Mouse (Mus musculus): ENCODE measurements at regions not wholly inside any gene's neighbourhood (a gene's known extent, or its start where the extent isn't known, plus 50 kb on each side); places are given as distances from the start of the nearest gene placed in this dataset.
A peak's percentile ranks its signal among the peaks of the same experiment; 100 is the strongest.
"Not testable (repeated sequence)": the region's sequence is repeated elsewhere in the genome, so short reads cannot be mapped to it uniquely, and the experiment has no call there.

DNA sequence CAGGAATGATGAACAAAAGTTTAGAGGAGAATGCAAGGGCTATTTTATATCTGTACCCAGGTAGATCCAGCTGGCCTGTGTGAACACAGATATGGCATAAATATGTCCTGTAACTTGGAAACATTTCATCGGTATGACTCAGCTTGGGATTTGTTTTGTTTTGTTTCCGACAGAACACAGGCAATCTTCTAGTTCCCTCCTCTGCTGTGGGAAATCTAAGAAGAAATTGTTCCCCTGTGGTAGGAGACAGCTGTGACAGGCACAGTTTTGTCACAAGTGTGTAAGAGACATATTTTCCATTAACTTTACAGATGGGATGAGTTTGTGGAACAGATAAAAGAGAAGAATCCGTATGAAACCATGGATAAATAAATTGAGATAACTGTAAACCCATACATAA, 687.0 kb downstream of the Tpm3-rs7 start:
- no peak for DNase-seq

DNA sequence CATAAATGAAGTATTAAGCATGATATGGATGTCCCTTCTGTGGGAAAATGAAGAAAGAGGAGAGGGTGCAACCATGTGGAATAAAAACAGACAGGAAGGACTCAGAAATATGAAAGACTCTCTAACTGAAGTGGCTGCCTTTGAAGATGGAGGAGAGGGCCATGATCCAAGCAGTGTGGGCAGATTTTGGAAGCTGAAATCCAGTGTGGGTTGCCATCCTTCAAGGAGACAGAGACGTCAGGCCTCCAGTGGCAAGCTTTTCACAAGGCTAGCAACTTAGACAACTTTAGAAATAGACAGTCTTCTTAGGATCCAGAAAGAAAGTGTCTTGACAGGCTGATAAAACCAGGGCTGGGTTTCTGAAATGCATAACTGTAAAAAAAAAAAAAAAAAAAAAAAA, 688.0 kb downstream of the Tpm3-rs7 start:
- DNase-seq = no peak

DNA sequence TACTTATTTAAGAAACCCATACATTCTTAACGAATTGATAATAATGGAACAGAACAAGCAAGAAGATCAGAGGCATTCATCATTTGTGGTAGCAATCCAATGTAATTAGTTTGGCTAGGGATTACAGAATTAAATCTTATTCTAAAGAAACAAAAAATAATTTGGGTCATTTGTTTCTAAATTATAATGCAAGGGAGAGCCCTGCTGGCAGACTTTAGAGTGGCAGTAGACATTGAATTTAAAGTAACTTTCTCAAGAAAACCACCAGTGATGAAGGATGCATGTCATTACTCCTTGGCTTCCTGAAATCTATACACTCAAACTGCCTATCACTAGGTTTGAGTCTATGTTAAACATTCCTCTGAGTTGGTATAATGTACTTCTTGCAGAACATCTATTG, 722.7 kb downstream of the Tpm3-rs7 start:
- DNase-seq = no peak

DNA sequence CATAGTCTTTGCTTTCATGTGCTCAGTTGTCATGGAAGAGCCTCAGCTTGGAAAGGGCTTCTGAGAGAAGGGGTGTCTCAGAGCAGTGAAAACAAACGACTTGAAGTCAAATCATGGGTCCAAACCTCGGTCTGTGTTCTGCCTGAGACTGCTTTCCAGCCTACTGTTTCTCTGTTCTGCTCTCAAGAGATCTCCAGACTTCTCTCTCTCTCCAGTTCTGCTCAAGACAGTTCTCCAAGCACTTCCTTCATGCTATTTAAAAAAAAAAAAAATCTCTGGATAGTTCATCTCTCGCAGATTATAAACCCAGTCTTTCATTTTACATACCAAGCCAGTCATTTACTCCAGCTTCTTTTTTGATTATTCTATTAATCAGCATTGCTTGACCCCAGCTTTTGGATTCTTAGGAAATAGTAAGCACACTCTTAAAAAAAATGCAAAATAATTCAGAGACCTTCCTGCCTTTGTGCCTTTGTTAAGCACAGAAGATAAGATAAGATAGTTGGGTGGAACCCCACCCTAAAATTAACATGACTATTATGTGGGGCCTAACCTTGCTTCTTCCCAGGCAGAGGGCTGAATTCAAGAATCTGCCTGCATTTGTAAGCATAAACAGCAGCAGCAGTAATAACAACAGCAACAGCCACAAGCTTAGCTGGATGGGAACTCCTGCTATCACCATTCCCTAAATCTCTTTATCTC, 724.4 kb downstream of the Tpm3-rs7 start:
- DNase-seq = no peak

DNA sequence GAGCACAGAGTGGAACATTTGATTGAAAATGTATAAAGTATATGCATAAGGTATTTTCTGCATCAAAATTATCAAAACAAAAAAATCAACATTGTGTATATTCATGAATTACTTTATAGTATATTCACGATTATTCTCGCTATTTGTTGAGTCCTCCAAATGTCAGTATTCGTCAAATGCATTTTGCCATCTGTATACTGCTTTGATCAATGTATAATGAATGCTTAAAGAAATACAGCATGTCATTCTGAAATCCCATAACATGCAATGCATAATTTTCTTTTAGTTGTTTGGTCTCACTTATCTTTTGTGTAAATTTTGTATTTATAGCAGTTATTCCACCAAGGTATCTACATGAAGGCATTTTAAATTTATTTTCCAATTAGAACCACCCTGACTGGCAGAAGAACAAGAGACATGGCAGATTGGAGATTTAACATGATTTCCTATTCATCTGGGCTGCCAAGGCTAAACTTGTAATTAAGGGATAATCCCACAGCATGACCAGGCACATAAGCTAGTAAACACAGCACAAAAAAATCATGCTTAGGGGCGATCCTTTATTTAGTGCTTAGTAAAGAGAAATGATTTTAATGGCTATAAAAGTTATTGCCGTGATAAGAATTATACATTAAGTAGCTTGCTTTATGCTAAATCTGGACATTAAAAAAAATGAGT, 739.3 kb downstream of the Tpm3-rs7 start:
- no peak for DNase-seq

DNA sequence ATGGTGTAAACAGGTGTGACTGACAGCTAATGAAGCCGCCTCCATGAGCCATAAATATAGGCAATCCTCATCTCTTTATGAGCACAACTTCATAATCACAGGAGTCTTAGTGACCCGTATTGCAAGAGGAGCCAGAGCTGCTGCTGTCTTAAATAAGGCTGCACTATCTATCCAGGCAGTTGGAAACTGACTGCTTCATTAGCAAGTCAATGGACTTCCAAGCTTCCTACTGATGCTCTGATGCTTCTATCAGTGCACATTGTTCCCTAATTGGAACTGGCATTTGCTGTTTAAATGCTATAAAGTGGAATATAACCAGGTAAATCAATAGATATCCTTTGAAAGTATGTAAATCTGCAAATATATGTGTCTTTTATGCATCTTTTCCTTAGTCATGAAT, 746.9 kb downstream of the Tpm3-rs7 start:
- no peak for DNase-seq

DNA sequence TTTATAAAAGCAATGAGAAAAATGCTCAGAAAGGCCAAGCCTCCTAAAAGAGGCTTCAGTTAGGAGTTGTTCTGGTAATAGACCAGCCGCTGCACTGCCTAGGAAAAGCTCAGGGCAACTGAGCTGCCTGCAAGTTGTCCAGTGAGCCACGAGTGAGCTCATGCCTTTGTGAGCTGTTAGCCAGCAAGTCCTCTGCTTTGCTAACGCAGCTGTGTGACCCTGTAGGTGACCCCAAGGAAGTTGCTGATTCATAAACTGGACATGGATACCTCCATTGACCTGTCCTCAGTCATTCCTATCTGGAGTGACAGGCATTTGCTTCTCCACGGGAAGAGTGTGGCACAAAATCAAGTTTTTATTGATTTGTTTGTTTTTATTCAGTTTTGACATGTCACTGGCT, 748.2 kb downstream of the Tpm3-rs7 start:
- DNase-seq = no peak

DNA sequence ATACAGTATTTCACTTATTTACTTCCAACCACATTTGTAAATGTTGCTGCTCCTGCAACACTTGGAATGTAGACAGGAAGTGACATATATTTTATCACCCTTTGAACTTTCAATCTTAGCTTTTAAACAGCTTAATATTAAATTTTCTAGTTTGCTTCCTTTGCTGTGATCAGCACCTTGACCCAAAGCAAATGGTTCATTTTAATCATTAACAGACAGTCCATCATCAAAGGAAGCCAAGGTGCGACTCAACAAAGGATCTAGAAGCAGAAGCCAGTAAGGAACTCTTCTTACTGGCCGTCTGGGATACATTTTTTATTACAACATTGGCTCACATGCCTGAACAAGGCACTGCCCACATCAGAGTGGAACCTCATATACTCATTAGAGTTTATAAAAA, 758.8 kb downstream of the Tpm3-rs7 start:
- no peak for DNase-seq

DNA sequence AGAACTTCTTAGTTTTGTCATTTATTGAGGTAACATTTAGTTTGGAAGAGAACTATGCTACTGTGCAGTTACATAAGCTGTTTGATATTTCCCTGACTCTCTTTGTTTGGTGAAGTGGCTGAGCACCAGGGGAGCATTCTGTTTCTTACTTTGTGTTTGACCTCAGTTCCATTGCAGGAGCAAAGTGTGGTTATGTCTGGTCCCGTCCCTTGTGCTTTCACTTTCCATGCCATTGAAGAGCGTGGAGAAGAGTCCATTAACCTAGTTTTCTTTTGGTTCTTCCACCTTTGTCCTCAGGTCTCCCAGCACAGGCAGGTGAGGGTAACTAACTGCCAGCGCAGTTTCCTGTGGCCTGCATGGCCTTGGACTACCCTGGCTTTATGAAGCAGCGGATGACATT, 759.6 kb downstream of the Tpm3-rs7 start:
- no peak for DNase-seq

DNA sequence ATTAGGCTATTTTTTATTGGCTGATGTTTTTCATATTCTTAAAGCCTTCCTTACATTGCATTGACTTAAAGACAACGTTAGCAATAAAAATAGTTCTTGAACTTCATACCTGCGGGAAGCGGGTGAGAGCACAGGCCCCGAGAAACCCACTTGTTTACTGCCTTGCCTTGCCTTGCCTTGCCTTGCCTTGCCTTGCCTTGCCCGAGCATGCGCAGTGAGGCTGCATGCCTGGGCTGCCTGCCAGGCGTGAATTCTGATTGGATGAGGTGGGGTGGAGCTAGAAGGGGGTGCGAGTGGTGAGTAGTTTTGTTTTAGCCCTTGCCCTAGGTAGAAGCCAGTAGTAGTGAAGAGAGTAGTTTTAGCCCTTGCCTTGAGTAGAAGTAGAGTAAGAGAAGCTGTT, 792.4 kb downstream of the Tpm3-rs7 start:
- DNase-seq = peak; percentile 1

DNA sequence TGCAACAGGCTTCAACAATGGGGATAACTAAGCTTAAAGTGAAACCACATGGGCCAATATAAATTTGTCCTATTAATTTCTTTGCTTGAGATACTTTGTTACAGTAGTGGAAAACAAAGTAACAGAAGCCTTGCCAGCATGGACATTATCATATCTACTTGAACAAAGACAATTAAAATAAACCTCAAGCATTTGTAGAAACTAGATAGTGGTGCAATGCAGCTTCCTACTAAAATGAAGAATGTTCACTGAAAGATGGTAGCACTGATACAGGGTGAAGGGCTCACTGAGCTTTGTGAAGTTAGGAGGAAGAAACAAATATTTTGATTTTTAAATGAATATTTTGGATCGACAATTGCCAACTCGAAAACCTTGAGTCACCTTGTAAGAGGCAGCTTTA, 814.1 kb downstream of the Tpm3-rs7 start:
- DNase-seq = no peak

DNA sequence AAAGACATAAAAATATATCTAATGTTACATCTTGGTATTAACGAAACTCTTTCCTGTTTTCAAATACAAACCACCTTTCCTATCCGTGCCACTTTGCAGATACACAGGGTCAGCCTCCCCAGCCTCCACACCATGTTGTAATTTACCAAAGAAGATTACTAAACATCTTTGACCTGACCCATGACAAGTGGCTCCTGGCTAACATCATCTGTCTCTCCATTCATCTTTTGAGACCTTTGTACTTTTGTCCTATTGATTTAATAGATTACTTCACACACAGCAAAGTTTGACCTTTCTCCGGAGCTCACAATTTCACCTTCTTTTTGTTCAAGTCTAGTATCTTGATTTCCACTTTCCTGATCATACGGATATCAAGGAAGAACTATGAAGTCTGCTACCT, 851.6 kb downstream of the Tpm3-rs7 start:
- DNase-seq = no peak

DNA sequence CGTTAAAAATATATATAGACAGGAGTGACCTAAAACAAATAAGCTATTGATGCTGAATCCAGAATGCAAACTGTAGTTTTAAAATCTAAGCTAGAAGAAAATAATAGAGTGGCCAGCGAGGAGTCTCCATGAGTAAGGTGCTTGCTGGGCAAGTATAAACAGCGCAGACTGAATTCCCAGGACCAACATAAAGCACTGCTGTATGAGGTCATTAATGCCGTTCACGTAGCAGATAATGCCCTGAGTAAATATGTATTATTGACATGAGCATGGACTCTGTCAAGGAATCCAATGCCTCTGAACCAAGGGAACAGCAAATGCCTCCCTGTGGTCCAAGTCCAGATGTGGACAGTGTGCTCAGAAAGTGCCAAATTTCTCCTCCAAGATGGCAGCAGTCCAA, 876.4 kb upstream of the Gpc5 start:
- DNase-seq = no peak

DNA sequence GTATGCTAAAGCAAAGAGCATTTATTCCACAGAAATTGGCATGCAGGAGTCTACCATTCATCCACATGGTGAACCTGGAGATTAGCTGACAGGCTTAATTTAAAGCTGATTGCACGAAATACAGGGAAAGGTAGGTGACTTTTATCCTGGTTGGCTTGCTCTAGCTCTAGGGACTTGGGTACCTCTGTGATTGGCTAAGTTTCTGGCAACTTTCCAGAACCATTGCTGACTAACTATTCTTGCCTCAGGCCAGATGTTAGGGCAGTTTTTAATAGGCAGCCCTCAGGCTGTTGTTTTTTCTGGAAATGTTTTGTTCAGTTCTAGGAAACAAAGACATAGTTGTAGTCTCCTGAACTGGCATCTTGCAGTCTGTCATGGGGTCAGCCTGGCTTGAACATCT, 871.1 kb upstream of the Gpc5 start:
- DNase-seq = no peak

DNA sequence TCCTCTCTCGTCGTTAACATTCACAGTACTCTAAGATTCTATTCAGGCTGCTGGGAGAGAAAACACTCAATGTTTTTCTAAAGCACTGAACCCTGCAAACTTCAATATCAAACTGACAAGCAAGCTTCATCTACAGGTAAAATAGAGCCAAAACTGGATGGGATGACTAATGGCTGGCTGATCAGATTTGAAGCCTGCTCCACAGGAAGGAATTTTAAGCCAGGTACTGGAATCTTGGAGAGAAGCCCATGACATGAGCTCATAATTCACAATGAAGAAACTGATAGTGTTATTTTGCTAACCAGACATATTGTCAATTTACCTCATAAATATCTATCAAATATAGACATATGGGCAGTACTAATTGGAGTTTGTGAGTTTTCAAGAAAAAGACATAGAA, 861.3 kb upstream of the Gpc5 start:
- DNase-seq = no peak

DNA sequence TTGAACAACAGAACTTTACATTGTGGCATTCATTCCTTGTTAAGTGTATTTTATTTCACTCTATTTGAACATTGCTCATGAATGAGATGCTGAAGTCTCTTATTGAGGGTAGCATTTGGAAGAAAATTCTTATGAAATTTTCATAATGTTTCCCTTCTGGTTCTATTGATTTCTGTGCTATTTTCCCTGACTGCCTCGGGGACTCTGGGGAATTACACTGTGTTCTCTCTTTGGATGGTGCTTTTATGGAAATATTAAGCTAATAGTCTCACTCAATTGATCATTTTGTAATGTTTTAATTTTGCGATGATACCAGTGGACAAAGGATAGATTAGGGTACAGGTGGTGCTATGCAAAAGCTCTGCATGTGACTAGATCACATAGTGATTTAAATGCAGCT, 837.0 kb upstream of the Gpc5 start:
- DNase-seq = no peak

DNA sequence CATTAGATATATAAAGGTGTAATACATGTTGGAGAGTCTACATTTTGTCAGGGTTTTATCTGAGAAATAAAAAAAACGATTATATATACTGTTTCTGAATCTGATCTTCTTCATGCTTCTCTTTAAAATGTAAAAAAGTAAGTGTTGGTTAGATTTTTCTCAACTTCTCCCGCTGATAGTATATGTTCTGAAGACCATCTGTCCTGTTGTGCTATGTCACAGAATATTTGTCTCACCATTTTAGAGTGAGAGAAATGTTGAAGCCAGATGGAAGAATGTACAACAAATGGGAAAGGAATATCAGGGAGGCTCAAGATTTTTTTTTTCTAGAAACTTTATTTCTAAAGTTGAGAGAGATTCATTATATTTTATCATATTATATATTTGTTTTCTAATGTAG, 830.4 kb upstream of the Gpc5 start:
- DNase-seq = no peak

DNA sequence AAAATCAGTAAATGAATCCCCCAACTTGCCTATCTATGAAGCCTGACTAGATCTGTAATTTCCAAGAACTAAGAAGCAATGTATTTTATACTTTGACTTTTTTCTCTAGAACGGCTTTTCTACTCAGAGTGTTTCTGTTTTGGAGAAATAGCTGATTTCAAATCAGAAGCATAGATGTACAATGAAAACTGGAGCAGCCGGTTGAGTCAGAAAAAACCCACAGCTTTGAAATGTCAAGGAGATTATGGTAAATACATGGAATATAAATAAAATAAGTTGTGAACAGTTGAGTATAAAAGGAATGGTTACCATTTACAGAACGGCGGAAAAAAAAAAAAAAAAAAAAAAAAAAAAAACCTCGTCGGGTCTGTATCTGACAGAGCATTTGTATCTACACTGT, 791.4 kb upstream of the Gpc5 start:
- no peak for DNase-seq

DNA sequence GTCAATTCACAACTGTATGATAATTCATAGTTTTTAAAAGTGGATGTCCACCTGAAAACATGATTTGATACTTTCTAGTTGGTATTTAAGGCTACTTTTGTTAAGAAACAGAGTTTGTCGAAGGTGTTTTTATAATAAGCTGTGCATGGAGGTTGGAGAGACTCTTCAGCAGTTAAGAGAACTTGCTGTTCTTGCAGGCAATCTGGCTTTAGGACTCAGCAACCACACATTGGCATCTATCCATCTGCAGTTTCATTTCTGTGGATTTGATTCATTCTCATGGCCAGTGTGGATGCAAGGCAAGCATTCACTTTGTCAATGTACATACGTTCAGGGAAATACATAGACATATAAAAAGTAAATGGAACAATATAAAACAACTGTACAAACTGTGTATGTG, 784.5 kb upstream of the Gpc5 start:
- no peak for DNase-seq

DNA sequence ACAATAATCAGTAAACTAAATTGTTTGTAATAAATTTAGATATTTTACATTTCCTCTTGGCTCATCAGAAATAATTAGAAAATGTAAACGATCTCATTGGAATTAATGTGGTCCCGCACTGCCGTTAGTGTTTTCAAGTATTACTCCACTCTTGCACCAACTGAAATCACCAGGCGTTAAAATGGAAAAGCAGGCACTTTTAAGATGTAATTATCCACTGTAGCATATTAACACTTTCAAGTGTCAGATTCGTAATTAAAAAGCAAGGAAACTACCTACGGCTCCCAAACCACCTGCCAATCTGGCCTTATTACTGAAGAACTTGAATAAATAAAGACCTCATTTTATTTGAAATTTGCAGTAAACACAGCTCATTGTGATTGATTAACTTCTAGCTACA, 759.4 kb upstream of the Gpc5 start:
- DNase-seq = no peak

DNA sequence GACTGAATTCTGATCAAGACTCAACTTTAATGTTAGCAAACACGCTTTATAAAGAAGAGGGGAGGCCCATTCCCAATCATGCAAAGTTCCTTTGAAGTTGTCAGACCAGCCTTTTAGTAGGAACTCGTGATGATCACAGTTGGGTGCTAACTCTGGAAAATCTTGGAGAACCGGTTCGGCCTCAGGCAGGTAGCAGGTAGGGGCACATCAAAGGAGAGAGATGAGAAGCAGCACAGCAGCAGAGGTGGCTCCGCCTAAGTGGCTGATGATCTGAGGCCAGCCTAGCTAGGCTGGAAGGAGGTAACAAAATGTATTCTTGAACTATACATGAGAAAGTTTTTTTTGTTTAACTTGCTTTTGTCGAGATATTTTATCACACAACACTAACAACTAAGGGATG, 742.7 kb upstream of the Gpc5 start:
- no peak for DNase-seq

DNA sequence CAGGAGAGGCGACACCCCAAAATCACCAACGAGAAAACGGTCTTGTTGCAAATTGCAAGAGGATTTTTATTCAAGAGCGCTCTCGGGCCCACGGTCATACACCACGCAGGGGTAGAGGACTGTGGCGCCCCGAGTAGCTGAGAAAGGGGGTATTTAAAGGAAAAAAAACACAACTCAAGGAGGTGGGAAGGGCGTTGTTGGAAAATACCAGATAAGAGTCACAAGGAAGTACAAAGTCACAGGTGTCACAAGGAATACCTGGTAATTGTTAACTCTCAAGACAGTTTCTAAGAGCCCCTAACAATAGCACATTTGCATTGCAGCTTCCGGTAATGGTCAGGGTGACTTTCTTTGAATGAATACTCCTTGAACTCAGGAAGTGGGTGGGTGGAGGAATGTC, 742.2 kb upstream of the Gpc5 start:
- not testable (repeated sequence) for DNase-seq

DNA sequence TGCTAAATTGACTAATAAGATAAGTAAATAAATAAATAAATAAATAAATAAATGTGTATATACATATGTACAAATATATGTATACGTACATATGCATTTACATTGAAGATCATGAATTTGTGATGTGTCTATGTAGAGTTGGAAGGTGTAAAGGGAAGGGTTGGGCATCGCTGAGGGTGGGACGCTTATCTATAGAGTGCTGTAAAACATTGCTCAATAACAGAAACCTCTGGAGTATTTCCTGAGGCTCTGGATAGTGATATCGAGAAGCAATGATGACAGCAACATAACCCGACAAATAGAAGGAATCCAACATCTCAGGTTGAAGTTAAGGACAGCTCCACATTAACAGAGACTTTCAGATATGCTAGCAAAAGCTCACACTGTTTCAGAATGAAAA, 739.7 kb upstream of the Gpc5 start:
- DNase-seq = no peak

DNA sequence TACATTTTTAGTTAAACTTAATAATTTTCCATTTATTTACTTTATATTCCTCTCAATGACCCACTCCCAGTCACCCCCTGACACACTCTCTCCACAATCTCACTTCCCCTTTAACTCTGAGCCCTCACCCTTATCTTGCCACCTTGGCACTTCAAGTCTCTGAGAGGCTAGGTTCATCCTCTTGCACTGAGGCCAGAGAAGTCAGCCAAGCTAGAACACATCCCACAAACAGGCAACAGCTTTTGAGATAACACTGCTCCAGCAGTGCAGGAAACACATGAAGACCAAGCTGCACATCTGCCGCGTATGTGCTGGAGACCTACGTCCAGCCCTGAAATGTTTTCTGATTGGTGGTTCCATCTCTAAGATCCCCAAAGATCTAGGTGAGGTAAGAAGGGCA, 717.2 kb upstream of the Gpc5 start:
- no peak for DNase-seq

DNA sequence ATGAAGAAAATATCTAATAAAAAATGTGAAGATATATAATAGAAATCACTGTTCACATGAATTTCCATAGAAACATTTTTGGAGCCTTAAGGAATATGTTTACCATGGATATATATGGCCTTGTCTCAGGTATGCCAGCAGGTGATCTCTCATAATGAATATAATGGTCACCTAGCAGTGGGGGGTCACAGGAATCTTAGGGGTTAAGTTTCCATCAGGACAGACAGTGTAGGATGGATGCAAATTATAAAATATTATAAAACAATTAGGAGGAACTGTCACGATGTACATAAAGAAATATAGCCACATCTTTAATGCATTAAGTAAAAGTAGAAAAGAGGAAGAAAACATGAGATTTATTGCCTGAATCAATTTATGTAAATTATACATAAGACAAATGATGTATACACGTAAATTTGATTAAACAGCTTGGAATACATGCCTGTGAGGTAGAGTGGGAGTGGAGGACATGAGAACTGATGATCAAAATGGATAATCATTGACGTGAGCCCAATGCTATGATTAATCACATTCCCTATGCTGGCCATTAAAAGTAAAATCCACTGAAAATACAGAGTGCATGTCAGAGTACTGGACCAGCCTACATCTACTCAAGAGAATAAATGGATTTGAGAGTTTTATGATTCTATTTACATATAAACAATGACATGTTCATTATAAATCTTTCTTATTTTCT, 693.0 kb upstream of the Gpc5 start:
- no peak for DNase-seq

Data from lung, postnatal 10 days (tissue).